Mouse (Mus musculus): ENCODE data around the gene Gatad2b.

Gatad2b gene

GRCm38 (mm10) chr3:90290602-90291001, 2.4 kb upstream of the Gatad2b start:
- H3K4me3 ChIP-seq (replicated peaks; ENCODE audit: low read length) = no peak overlapping the region
- TF ChIP-seq NANOG (IDR thresholded peaks at IDR 0.05; ENCODE audit: borderline replicate concordance, low read length) = no peak
- no peak for TF ChIP-seq CTCF (conservative IDR thresholded peaks at IDR 0.05; ENCODE audit: low read length)
- TF ChIP-seq POU5F1 (IDR thresholded peaks at IDR 0.05; ENCODE audit: borderline replicate concordance, low read length) = no peak
- H3K36me3 ChIP-seq (ENCODE audit: insufficient read depth, low read length) = peaks cover 9% of the 10 kb centered on the region
- peaks cover 30% of the 10 kb centered on the region for H3K4me1 ChIP-seq (replicated peaks; ENCODE audit: low read depth, low read length)
- H3K9me3 ChIP-seq (ENCODE audit: low read length) = no peaks in the 10 kb centered on the region
- no peaks in the 10 kb centered on the region for H3K27me3 ChIP-seq (ENCODE audit: insufficient read depth, low read length)

- Histone ChIP-seq H3K4me1 (replicated peaks; ENCODE audit: low read depth, low read length) (peaks cover 43% of the 10 kb centered on the region), H3K4me3 (replicated peaks; ENCODE audit: low read length) (peak overlapping the region; percentile 87), H3K9me3 (ENCODE audit: low read length) (no peaks in the 10 kb centered on the region), H3K27me3 (ENCODE audit: insufficient read depth, low read length) (no peaks in the 10 kb centered on the region), H3K36me3 (ENCODE audit: insufficient read depth, low read length) (peaks cover 21% of the 10 kb centered on the region)
- TF ChIP-seq CTCF (conservative IDR thresholded peaks at IDR 0.05; ENCODE audit: low read length) = no peak
- no peak for TF ChIP-seq NANOG (IDR thresholded peaks at IDR 0.05; ENCODE audit: borderline replicate concordance, low read length)
- TF ChIP-seq POU5F1 (IDR thresholded peaks at IDR 0.05; ENCODE audit: borderline replicate concordance, low read length) = no peak
Observed at GRCm38 (mm10) chr3:90291982-90292344, 1.0 kb upstream of the Gatad2b start.

- Histone ChIP-seq H3K27me3 (ENCODE audit: insufficient read depth, low read length) (no peaks in the 10 kb centered on the region), H3K4me1 (replicated peaks; ENCODE audit: low read depth, low read length) (peaks cover 55% of the 10 kb centered on the region), H3K9me3 (ENCODE audit: low read length) (no peaks in the 10 kb centered on the region), H3K36me3 (ENCODE audit: insufficient read depth, low read length) (peaks cover 31% of the 10 kb centered on the region), H3K4me3 (replicated peaks; ENCODE audit: low read length) (peak overlapping the region; percentile 94)
- TF ChIP-seq NANOG (IDR thresholded peaks at IDR 0.05; ENCODE audit: borderline replicate concordance, low read length) (no peak), POU5F1 (IDR thresholded peaks at IDR 0.05; ENCODE audit: borderline replicate concordance, low read length) (no peak), CTCF (conservative IDR thresholded peaks at IDR 0.05; ENCODE audit: low read length) (no peak)
Observed at GRCm38 (mm10) chr3:90293352-90294063, 530 bp downstream of the Gatad2b start.

- Histone ChIP-seq H3K4me3 (replicated peaks; ENCODE audit: low read length) (peak overlapping the region; percentile 94), H3K4me1 (replicated peaks; ENCODE audit: low read depth, low read length) (peaks cover 59% of the 10 kb centered on the region), H3K9me3 (ENCODE audit: low read length) (no peaks in the 10 kb centered on the region), H3K27me3 (ENCODE audit: insufficient read depth, low read length) (no peaks in the 10 kb centered on the region), H3K36me3 (ENCODE audit: insufficient read depth, low read length) (peaks cover 31% of the 10 kb centered on the region)
- TF ChIP-seq NANOG (IDR thresholded peaks at IDR 0.05; ENCODE audit: borderline replicate concordance, low read length) (no peak), POU5F1 (IDR thresholded peaks at IDR 0.05; ENCODE audit: borderline replicate concordance, low read length) (no peak), CTCF (conservative IDR thresholded peaks at IDR 0.05; ENCODE audit: low read length) (no peak)
Observed at GRCm38 (mm10) chr3:90294064-90294440, 1.1 kb downstream of the Gatad2b start.

- no peaks in the 10 kb centered on the region for H3K9me3 ChIP-seq (ENCODE audit: low read length)
- H3K4me1 ChIP-seq (replicated peaks; ENCODE audit: low read depth, low read length) = peaks cover 65% of the 10 kb centered on the region
- peak overlapping the region; percentile 94 for H3K4me3 ChIP-seq (replicated peaks; ENCODE audit: low read length)
- TF ChIP-seq POU5F1 (IDR thresholded peaks at IDR 0.05; ENCODE audit: borderline replicate concordance, low read length) (no peak), NANOG (IDR thresholded peaks at IDR 0.05; ENCODE audit: borderline replicate concordance, low read length) (no peak), CTCF (conservative IDR thresholded peaks at IDR 0.05; ENCODE audit: low read length) (no peak)
- H3K27me3 ChIP-seq (ENCODE audit: insufficient read depth, low read length) = no peaks in the 10 kb centered on the region
- peaks cover 31% of the 10 kb centered on the region for H3K36me3 ChIP-seq (ENCODE audit: insufficient read depth, low read length)
Observed at GRCm38 (mm10) chr3:90294651-90295050, 1.7 kb downstream of the Gatad2b start.

- no peaks in the 10 kb centered on the region for H3K9me3 ChIP-seq (ENCODE audit: low read length)
- H3K36me3 ChIP-seq (ENCODE audit: insufficient read depth, low read length) = peaks cover 29% of the 10 kb centered on the region
- no peaks in the 10 kb centered on the region for H3K27me3 ChIP-seq (ENCODE audit: insufficient read depth, low read length)
- H3K4me3 ChIP-seq (replicated peaks; ENCODE audit: low read length) = no peak overlapping the region
- peaks cover 39% of the 10 kb centered on the region for H3K4me1 ChIP-seq (replicated peaks; ENCODE audit: low read depth, low read length)
- TF ChIP-seq POU5F1 (IDR thresholded peaks at IDR 0.05; ENCODE audit: borderline replicate concordance, low read length) (no peak), CTCF (conservative IDR thresholded peaks at IDR 0.05; ENCODE audit: low read length) (no peak), NANOG (IDR thresholded peaks at IDR 0.05; ENCODE audit: borderline replicate concordance, low read length) (no peak)
Observed at GRCm38 (mm10) chr3:90305801-90306200, 12.8 kb downstream of the Gatad2b start.

- H3K9me3 ChIP-seq (ENCODE audit: low read length) = no peaks in the 10 kb centered on the region
- no peak overlapping the region for H3K4me3 ChIP-seq (replicated peaks; ENCODE audit: low read length)
- H3K27me3 ChIP-seq (ENCODE audit: insufficient read depth, low read length) = no peaks in the 10 kb centered on the region
- peaks cover 35% of the 10 kb centered on the region for H3K36me3 ChIP-seq (ENCODE audit: insufficient read depth, low read length)
- TF ChIP-seq CTCF (conservative IDR thresholded peaks at IDR 0.05; ENCODE audit: low read length) = no peak
- no peak for TF ChIP-seq POU5F1 (IDR thresholded peaks at IDR 0.05; ENCODE audit: borderline replicate concordance, low read length)
- TF ChIP-seq NANOG (IDR thresholded peaks at IDR 0.05; ENCODE audit: borderline replicate concordance, low read length) = no peak
- peaks cover 54% of the 10 kb centered on the region for H3K4me1 ChIP-seq (replicated peaks; ENCODE audit: low read depth, low read length)
Observed at GRCm38 (mm10) chr3:90309589-90309988, 16.6 kb downstream of the Gatad2b start.

GRCm38 (mm10) chr3:90313367-90313766, 20.4 kb downstream of the Gatad2b start:
- Histone ChIP-seq H3K9me3 (ENCODE audit: low read length) (no peaks in the 10 kb centered on the region), H3K36me3 (ENCODE audit: insufficient read depth, low read length) (peaks cover 28% of the 10 kb centered on the region), H3K4me3 (replicated peaks; ENCODE audit: low read length) (no peak overlapping the region), H3K27me3 (ENCODE audit: insufficient read depth, low read length) (no peaks in the 10 kb centered on the region), H3K4me1 (replicated peaks; ENCODE audit: low read depth, low read length) (peaks cover 40% of the 10 kb centered on the region)
- no peak for TF ChIP-seq POU5F1 (IDR thresholded peaks at IDR 0.05; ENCODE audit: borderline replicate concordance, low read length)
- peak; percentile 47 for TF ChIP-seq CTCF (conservative IDR thresholded peaks at IDR 0.05; ENCODE audit: low read length)

GRCm38 (mm10) chr3:90314241-90314640, 21.3 kb downstream of the Gatad2b start:
- H3K4me3 ChIP-seq (replicated peaks; ENCODE audit: low read length) = no peak overlapping the region

More at GRCm38 (mm10) chr3:90314241-90314640, 21.3 kb downstream of the Gatad2b start:
- TF ChIP-seq CTCF (conservative IDR thresholded peaks at IDR 0.05; ENCODE audit: low read length) = no peak
- TF ChIP-seq NANOG (IDR thresholded peaks at IDR 0.05; ENCODE audit: borderline replicate concordance, low read length) = no peak
- no peak for TF ChIP-seq POU5F1 (IDR thresholded peaks at IDR 0.05; ENCODE audit: borderline replicate concordance, low read length)
- H3K4me1 ChIP-seq (replicated peaks; ENCODE audit: low read depth, low read length) = peaks cover 36% of the 10 kb centered on the region
- H3K36me3 ChIP-seq (ENCODE audit: insufficient read depth, low read length) = peaks cover 28% of the 10 kb centered on the region
- H3K27me3 ChIP-seq (ENCODE audit: insufficient read depth, low read length) = no peaks in the 10 kb centered on the region
- no peaks in the 10 kb centered on the region for H3K9me3 ChIP-seq (ENCODE audit: low read length)
